Mouse (Mus musculus) lung, adult 10 weeks (tissue): ENCODE measurements around the gene Bmyc. TPM values are rescaled to one million over a fixed set of nuclear protein-coding genes. Genes with fewer than 3 reads are reported as not detected.

Source experiments
- polyA plus RNA-seq: library from polyadenylated mRNA; stranded (reverse); fragments of 350-450 nt; fragmentation: Illumina TruSeq; extraction: RNeasy Lipid Tissue Mini Kit (QIAGEN cat#74804); gene quantifications from one replicate; pipeline ENCODE4 v1.2.3, GENCODE M21; 2014; ENCODE audit warnings: low read depth, low replicate concordance; ENCODE audit not compliant: insufficient read depth

Bmyc gene
- 21.5 TPM for polyA plus RNA-seq

DNA sequence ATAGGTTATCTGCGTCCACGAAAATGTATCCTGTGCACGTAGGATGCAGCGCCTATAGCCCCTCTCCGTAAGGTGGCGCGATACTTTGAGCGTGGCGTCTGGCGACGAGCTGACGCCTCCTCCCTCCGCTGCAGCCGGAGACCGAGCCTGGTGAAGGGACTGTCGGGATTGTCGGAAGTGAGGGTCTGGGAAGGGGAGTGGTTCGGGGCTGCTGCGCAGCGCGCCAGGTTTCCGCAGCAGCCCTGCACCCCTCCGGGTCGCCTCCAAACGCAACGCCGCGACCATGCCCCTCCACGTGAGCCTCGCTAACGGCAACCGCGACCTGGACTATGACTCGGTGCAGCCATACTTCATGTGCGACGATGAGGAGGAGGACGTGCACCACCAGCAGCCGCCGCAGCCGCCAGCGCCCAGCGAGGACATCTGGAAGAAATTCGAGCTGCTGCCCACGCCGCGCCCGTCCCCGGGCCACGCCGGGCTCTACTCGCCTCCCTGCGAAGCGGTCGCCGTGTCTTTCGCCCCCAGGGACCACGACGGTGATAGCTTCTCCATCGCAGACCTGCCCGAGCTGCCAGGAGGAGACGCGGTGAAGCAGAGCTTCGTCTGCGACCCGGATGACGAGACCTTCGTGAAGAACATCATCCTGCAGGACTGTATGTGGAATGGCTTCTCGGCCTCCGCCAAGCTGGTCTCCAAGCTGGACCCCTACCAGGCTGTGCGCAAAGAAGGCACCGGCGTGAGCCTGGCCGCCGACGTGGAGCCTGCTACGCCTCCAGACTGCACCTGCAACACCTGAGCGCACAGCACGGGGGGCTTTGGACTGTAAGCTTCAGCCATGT, at the start of gene Bmyc:
TSS of gene Bmyc (plus strand) at position 97 of the 839 bp plus-strand sequence.

DNA sequence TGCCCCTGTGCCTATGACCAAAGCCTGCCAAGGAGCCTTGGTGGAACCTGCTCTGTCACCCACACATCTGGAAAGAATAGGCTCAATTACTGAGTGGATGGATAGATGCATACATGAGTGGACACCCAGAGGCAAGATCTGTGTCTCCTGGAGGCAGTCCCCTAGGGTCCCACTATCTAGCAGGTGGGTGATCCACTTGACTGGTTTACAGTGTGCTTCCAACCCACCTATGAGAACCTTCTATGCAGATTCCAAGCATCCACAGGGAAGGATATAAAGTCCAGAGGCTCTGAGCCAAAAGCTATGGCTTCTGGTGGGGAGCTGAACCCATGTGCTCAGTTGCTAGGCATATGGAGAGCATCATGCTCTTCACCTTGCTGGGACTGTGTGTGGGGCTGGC, 48.9 kb upstream of the Bmyc start, which contains the start of gene Lcn5:
TSS of gene Lcn5 (plus strand) at position 301 of the 400 bp plus-strand sequence.

DNA sequence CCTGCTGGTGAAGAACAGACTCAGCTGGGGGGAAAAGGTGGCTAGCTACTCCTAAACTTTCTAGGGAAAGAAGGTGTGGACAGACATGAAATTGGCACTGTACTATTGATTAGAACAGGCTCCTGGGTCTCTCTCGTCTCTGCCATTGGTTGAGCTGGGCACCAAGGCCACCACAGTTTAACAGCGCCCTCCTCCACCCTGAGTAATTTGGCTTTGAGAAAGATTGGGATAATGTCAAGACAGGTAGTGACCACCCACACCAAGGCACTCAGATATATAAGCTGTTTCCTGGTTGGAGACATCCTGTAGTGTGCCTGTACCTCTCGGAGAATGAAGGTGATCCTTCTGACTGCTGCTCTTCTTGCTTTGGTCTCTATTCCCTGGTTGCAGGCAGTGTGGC, 30.1 kb upstream of the Bmyc start, which contains the start of gene Lcn6:
TSS of gene Lcn6 (plus strand) at position 301 of the 400 bp plus-strand sequence.

DNA sequence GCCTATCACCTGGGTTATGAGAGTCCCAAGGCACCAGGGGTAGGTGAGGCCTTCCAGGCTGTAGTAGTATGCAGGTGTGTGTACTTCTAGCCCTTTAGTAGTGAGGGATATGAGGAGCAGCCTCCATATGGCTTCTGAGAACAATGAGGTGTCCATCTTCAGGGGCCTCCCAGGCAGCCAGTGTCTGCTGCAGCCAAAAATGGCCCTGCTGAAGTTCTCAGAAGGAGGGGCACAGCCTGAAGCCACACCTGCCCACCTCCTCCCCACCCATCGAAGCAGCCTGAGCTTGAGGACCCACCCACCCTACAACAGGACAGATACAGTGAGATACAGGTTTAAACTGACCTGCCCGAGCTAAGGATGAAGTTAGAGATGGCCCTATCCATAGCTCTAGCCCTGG, 24.1 kb upstream of the Bmyc start, which contains the start of gene Lcn10:
TSS of gene Lcn10 (plus strand) at position 301 of the 400 bp plus-strand sequence.

DNA sequence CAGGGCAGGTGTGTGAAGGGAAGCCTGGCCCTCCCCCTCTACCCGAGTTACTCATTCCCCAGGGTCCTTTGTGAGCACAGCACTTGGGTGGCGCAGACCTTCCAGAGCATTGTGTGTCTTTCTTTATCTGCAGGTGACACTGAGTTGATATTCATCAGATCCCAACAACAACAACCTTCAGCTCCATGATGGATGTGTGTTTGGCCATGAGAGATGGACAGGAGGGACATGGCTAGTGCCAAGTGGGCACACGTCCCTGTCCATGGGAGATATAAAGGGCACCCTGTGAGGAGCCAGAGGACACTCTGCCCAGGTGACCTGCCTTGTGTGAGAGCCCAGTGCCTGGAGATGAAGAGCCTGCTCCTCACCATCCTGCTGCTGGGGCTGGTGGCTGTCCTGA, 6.8 kb upstream of the Bmyc start, which contains the start of gene Obp2a:
TSS of gene Obp2a (plus strand) at position 301 of the 400 bp plus-strand sequence.

DNA sequence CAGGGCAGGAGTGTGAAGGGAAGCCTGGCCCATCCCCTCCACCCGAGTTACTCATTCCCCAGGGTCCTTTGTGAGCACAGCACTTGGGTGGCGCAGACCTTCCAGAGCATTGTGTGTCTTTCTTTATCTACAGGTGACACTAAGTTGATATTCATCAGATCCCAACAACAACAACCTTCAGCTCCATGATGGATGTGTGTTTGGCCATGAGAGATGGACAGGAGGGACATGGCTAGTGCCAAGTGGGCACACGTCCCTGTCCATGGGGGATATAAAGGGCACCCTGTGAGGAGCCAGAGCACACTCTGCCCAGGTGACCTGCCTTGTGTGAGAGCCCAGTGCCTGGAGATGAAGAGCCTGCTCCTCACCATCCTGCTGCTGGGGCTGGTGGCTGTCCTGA, 30.2 kb downstream of the Bmyc start, which contains the start of gene Obp2b:
TSS of gene Obp2b (plus strand) at position 301 of the 400 bp plus-strand sequence.

Other genes with a start within 250 kb of the Bmyc start
- gene Clic3, start 249.9 kb upstream of the Bmyc start, polyA plus RNA-seq, result 364 TPM
- 44.5 TPM for gene Paxx, start 245.6 kb upstream of the Bmyc start, polyA plus RNA-seq
- gene Ptgds, start 236.7 kb upstream of the Bmyc start, polyA plus RNA-seq, result 1.6 TPM
- not detected for gene Lcn12, start 212.8 kb upstream of the Bmyc start, polyA plus RNA-seq
- 27.0 TPM for gene Fbxw5, start 206.0 kb upstream of the Bmyc start, polyA plus RNA-seq
- 0.92 TPM for gene C8g, start 205.0 kb upstream of the Bmyc start, polyA plus RNA-seq
- gene Traf2, start 159.8 kb upstream of the Bmyc start, polyA plus RNA-seq, result 19.5 TPM
- 272 TPM for gene Edf1, start 148.9 kb upstream of the Bmyc start, polyA plus RNA-seq
- 0.44 TPM for gene Mamdc4, start 131.9 kb upstream of the Bmyc start, polyA plus RNA-seq
- 64.0 TPM for gene Phpt1, start 131.5 kb upstream of the Bmyc start, polyA plus RNA-seq
- not detected for gene Ajm1, start 125.0 kb upstream of the Bmyc start, polyA plus RNA-seq
- 25.9 TPM for gene Rabl6, start 98.2 kb upstream of the Bmyc start, polyA plus RNA-seq
- not detected for gene Ccdc183, start 89.1 kb upstream of the Bmyc start, polyA plus RNA-seq
- 21.1 TPM for gene Tmem141, start 84.7 kb upstream of the Bmyc start, polyA plus RNA-seq
- 23.9 TPM for gene Fcna, start 78.7 kb upstream of the Bmyc start, polyA plus RNA-seq
- not detected for gene Lcn8, start 53.6 kb upstream of the Bmyc start, polyA plus RNA-seq
- gene Lcn5, start 48.8 kb upstream of the Bmyc start, polyA plus RNA-seq, result not detected
- not detected for gene Lcn6, start 30.0 kb upstream of the Bmyc start, polyA plus RNA-seq
- not detected for gene Lcn10, start 24.0 kb upstream of the Bmyc start, polyA plus RNA-seq
- not detected for gene Obp2a, start 6.7 kb upstream of the Bmyc start, polyA plus RNA-seq
- not detected for gene Obp2b, start 30.3 kb downstream of the Bmyc start, polyA plus RNA-seq
- not detected for gene Lcn3, start 58.8 kb downstream of the Bmyc start, polyA plus RNA-seq
- not detected for gene Lcn11, start 70.3 kb downstream of the Bmyc start, polyA plus RNA-seq
- not detected for gene Gm13539, start 75.5 kb downstream of the Bmyc start, polyA plus RNA-seq
- gene Glt6d1, start 109.1 kb downstream of the Bmyc start, polyA plus RNA-seq, result not detected
- gene Lcn9, start 116.4 kb downstream of the Bmyc start, polyA plus RNA-seq, result not detected
- gene Sohlh1, start 140.5 kb downstream of the Bmyc start, polyA plus RNA-seq, result not detected
- gene Kcnt1, start 157.0 kb downstream of the Bmyc start, polyA plus RNA-seq, result not detected